Mouse (Mus musculus) heart, adult 8-10 months (tissue): ENCODE measurements around the gene Tom1l1. TPM values are rescaled to one million over a fixed set of nuclear protein-coding genes. Genes with fewer than 3 reads are reported as not detected.

Experiments used
- DNase-seq: peaks from one replicate; pipeline ENCODE4 v3.0.0; 2022; ENCODE audit warnings: low spot score
- total RNA-seq, 4 experiments: library from RNA; stranded (reverse); gene quantifications; 2 replicates each; pipeline ENCODE4 v1.2.4; 2022

Tom1l1 gene
- total RNA-seq, 4 experiments from 2014 or later = 12.6 to 19.0 (median 16.4) TPM

DNA sequence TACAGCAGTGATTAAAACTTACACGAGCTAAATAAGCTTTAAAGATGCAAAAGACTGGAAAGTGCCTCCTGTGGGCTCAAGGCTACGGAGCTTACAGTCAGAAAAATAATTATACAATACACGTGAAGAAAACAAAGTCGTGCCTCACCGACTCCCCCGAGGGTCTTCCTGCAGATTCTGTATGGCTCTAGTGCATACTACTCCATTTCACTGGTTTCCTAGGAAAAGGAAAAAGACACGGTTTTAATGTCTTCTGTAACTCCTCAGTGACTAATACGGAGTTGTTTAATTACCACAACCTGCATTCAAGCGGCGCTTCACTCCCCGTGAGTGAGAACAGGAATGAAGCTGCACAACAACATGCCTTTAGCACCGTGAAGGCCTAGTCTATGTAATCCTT, 66.1 kb downstream of the Tom1l1 start:
- DNase-seq = no peak

DNA sequence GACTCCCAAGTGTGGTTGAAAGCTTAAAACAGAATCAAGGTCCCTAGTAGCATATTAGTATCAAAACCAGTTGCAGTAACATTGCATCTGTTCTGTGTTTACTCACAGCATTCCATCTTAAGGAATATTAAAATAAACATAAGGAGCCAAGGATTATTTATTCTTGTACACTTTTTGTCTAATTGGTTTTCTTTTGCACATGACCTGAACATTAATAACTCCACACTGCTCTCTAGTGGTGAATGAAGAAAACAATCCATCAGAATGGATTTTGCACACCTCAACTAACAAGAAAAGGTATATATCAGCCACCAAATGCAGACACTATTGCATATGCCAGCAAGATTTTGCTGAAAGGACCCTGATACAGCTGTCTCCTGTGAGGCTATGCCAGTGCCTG, 71.7 kb downstream of the Tom1l1 start:
- DNase-seq = peak; percentile 16

GRCm38 (mm10) chr11:90614743-90615142, 73.4 kb downstream of the Tom1l1 start:
- DNase-seq = no peak

DNA sequence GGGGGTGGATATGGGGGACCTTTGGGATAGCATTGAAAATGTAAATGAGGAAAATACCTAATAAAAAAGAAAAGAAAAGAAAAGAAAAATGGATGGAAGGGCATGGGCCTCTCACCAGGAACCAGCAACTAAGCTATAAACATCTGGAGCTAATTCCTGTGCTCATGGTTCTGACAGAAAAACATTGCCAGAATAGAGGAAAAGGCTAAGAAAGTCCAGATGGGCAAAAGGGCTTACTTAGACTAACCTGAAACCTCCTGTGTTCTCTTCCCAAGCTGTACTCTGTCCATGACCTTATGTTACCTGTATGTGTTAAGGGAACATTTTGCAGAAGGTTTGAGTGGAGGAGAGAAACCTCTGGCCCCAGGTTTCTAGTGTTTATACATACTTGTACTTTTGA, 76.0 kb downstream of the Tom1l1 start:
- no peak for DNase-seq

DNA sequence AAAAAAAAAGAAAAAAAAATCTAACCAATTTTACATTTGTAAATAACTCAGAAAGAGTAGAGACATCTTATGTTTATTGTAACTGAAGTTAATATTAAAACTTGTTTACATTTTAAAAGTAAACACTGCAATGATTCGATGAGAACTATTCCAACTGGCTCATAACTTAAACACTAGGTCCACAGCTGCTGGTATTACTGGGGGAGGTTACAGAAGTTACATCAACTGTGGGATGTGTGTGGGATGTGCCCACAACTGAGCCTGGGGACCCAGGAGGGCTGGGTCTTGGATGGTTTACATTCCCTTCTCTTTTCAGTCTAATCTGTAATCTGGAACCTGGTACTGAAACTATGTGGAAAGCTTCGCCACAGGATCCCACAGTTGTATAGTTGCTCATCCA, 85.1 kb downstream of the Tom1l1 start:
- DNase-seq = no peak

GRCm38 (mm10) chr11:90595826-90596225, 92.3 kb downstream of the Tom1l1 start:
- no peak for DNase-seq

Other genes starting within 250 kb of the Tom1l1 start
- 1 to 10 TPM; 5.1 to 6.3 (median 5.3) TPM for gene Stxbp4, start 50.3 kb downstream of the Tom1l1 start, total RNA-seq
- 10 to 100 TPM; 19.4 to 23.1 (median 21.4) TPM for gene Cox11, start 50.2 kb downstream of the Tom1l1 start, total RNA-seq